Mouse (Mus musculus) heart, embryonic 16.5 days (tissue): Measurements from ENCODE around the gene Plekhg3. TPM values are rescaled to one million over a fixed set of nuclear protein-coding genes. Genes with fewer than 3 reads are reported as not detected.

ENCODE experiments used
- ATAC-seq: fragments of 200-750 bp; cut with Nextera tagmentation; replicated peaks from 2 replicates; pipeline ENCODE4 v1.8.0; 2017; ENCODE audit warnings: moderate number of reproducible peaks; ENCODE audit not compliant: insufficient read depth, low FRiP score; ENCODE audit errors: extremely low read depth
- H3K27ac ChIP-seq: fragments of 300-500 bp; sonication (generic); 2 replicates; pipeline ENCODE4 v1.5.1; 2014; ENCODE audit warnings: mild to moderate bottlenecking, low read length, control low read depth, moderate library complexity
- H3K27me3 ChIP-seq: fragments of 300-500 bp; sonication (generic); 2 replicates; pipeline ENCODE4 v1.6.1; 2014; ENCODE audit warnings: low read length, mixed read lengths; ENCODE audit not compliant: control insufficient read depth, insufficient read depth
- H3K36me3 ChIP-seq: fragments of 300-500 bp; sonication (generic); 2 replicates; pipeline ENCODE4 v1.6.1; 2014; ENCODE audit not compliant: control insufficient read depth, insufficient read depth
- H3K4me1 ChIP-seq: fragments of 300-500 bp; sonication (generic); 2 replicates; pipeline ENCODE4 v1.6.1; 2014; ENCODE audit warnings: low read length, mixed read lengths; ENCODE audit not compliant: control insufficient read depth, insufficient read depth
- H3K4me2 ChIP-seq: fragments of 300-500 bp; sonication (generic); 2 replicates; pipeline ENCODE4 v1.6.1; 2014; ENCODE audit warnings: low read depth, mild to moderate bottlenecking, control low read depth, low read length
- H3K4me3 ChIP-seq: fragments of 300-500 bp; sonication (generic); 2 replicates; pipeline ENCODE4 v1.5.1; 2014; ENCODE audit warnings: mild to moderate bottlenecking, control low read depth, low read length
- H3K9ac ChIP-seq: fragments of 300-500 bp; sonication (generic); 2 replicates; pipeline ENCODE4 v1.6.1; 2014; ENCODE audit warnings: low read length, control low read depth
- H3K9me3 ChIP-seq: fragments of 300-500 bp; sonication (generic); replicated peaks from 2 replicates; pipeline ENCODE4 v1.6.1; 2016; ENCODE audit warnings: low read length; ENCODE audit not compliant: control insufficient read depth
- WGBS: fragments of 180-500 bp; shearing (Covaris S2); extraction: QIAGEN DNeasy Blood & Tissue Kit; methylation state at CpG from one replicate; pipeline ENCODE4 v1.1.7; 2014; 5-methylcytosine and 5-hydroxymethylcytosine counted together
- polyA plus RNA-seq: library from polyadenylated mRNA; unstranded; fragments of >200 nt; fragmentation: Nextera tagmentation; extraction: Ambion mirVana; gene quantifications from 2 replicates; pipeline ENCODE4 v1.2.1, GENCODE M21; 2015

Gene Plekhg3
- polyA plus RNA-seq, 1 experiment from 2014 or later, result 6.8 TPM

DNA sequence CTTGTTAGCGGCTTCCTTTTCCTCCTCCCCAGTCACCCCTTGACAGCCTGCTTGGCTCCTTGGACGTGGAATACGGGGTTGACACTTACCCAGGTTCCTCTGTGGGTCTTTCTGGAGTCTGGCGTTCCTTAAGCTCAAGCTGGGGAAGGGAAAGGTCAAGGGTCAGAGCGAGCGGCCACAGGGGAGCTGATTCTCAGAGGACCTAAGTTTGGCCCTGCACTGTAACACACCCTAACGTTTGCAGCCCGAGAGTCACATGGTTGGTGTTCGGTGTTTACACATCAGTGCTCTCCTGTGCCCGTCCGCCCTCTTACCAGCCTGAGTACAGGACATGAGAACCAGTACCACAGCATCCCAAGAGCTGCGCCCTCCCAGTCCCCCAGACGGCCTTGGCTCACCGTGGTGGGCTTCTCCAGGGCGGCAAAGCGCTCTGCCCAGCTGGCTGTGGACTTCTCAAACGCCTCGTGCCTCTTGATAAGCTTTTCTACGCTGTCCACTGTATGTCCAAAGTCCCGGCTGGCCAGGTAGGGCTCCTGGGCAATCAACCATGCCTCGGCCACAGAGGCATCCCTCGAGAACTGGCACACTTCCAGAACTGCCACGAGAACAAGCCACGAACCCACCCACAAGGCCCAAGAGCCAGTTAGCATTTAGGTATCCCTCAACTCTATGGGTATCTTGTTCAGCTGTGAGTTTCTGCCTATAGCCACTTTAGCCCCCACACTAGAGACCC, 67.7 kb downstream of the Plekhg3 start:
- Histone ChIP-seq H3K36me3 (peaks cover 15% of the 10 kb centered on the region), H3K9me3 (no peaks in the 10 kb centered on the region), H3K4me2 (no peak overlapping the region), H3K27ac (no peak overlapping the region), H3K27me3 (0 out of 2 replicates have a peak, but pooled peaks cover 2% of the 10 kb centered on the region), H3K4me1 (peaks cover 9% of the 10 kb centered on the region), H3K4me3 (no peak overlapping the region), H3K9ac (no peak overlapping the region)
- ATAC-seq, result no peak
- WGBS, result 72% methylated on average over 24 of the region's 24 CpGs

GRCm38 (mm10) chr12:76603779-76604178, 73.1 kb downstream of the Plekhg3 start:
- 76% methylated on average over 9 of the region's 9 CpGs for WGBS
- Histone ChIP-seq H3K9ac (no peak overlapping the region), H3K27me3 (no peaks in the 10 kb centered on the region), H3K4me3 (no peak overlapping the region), H3K27ac (no peak overlapping the region), H3K4me2 (no peak overlapping the region), H3K9me3 (no peaks in the 10 kb centered on the region), H3K36me3 (peaks cover 16% of the 10 kb centered on the region), H3K4me1 (no peaks in the 10 kb centered on the region)
- ATAC-seq, result no peak

DNA sequence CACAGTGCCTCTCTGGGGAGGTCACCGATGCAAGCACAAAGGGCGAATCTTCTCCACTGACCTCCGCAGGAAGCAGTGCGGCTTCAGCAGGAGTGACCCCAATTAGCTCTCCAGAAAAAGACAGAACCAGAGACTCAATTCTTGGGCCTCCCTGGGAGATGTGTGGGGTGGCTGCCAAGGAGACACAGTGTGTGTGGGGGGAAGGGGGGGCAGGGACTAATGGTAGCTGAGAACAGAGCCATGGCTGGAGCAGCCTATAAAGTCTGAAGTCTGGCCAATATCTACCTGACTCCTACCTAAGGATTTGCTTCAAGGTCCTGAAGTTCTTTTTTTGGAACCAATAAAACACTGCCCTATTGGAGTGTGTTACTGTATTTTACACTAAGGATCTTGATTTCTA, 73.9 kb downstream of the Plekhg3 start:
- H3K4me1 ChIP-seq, result no peaks in the 10 kb centered on the region
- H3K36me3 ChIP-seq, result peaks cover 15% of the 10 kb centered on the region
- no peaks in the 10 kb centered on the region for H3K9me3 ChIP-seq
- no peak overlapping the region for H3K27ac ChIP-seq
- H3K9ac ChIP-seq, result no peak overlapping the region
- 74% methylated on average over 4 of the region's 4 CpGs for WGBS
- no peak overlapping the region for H3K4me3 ChIP-seq
- ATAC-seq, result no peak
- no peaks in the 10 kb centered on the region for H3K27me3 ChIP-seq
- no peak overlapping the region for H3K4me2 ChIP-seq

GRCm38 (mm10) chr12:76605837-76606236, 75.1 kb downstream of the Plekhg3 start:
- no peak overlapping the region for H3K27ac ChIP-seq
- no peaks in the 10 kb centered on the region for H3K9me3 ChIP-seq
- ATAC-seq, result no peak
- no peaks in the 10 kb centered on the region for H3K4me1 ChIP-seq
- peaks cover 6% of the 10 kb centered on the region for H3K36me3 ChIP-seq
- H3K27me3 ChIP-seq, result no peaks in the 10 kb centered on the region
- no peak overlapping the region for H3K4me2 ChIP-seq
- WGBS, result 73% methylated on average over 3 of the region's 3 CpGs
- H3K9ac ChIP-seq, result no peak overlapping the region
- H3K4me3 ChIP-seq, result no peak overlapping the region

DNA sequence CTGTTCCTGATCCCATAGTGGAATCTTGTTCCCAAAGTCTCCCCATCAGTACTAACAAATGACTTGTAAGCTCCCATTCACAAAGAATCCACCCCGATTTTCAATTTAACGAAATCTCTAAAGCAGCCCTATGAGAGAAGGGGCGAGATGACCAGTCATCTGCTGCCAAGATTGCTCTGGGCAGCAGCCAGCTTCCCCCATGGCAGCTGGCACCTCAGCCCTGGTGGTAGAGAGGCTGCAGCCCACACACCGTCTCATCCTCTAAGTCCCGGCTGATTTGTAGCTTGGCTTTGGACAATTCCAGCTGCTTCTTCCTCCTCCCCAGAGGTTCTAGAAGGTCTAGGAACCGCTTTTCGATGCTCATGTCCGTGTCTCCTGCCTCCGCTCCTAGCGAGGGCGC, 77.5 kb downstream of the Plekhg3 start:
- WGBS, result 81% methylated on average over 11 of the region's 11 CpGs
- no peaks in the 10 kb centered on the region for H3K27me3 ChIP-seq
- ATAC-seq, result no peak
- no peaks in the 10 kb centered on the region for H3K9me3 ChIP-seq
- no peak overlapping the region for H3K4me3 ChIP-seq
- no peaks in the 10 kb centered on the region for H3K4me1 ChIP-seq
- no peak overlapping the region for H3K4me2 ChIP-seq
- H3K27ac ChIP-seq, result no peak overlapping the region
- H3K36me3 ChIP-seq, result 0 out of 2 replicates have a peak, but pooled peaks cover 4% of the 10 kb centered on the region
- no peak overlapping the region for H3K9ac ChIP-seq

DNA sequence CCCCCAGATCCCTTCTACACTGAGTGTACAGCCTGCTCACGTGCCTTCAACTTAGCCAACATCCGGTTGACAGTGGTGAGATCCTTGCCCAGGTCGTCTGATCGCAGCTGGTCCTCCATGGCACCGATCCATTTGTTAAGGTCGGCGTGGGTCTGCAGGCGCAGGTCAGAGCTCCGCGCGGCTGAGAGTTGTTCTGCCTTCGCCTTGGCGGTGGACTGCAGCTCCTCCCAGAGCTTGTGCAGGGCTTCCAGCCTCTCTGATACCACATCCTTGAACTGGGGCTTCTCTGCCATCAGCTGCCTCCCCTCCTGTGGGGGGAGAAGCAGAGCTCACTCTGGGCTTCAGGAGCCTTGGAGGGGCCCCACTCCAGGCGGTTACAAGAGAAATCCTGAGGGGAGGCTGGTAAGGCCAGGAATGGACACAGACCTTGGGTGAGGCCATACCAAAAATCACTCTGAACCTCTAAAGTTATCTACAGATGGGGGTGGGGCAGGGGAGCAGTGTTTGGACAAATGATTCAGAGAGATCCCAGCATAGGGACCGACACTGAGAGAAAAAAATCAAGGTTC, 78.4 kb downstream of the Plekhg3 start:
- Histone ChIP-seq H3K9ac (no peak overlapping the region), H3K27ac (no peak overlapping the region), H3K4me3 (no peak overlapping the region), H3K27me3 (no peaks in the 10 kb centered on the region), H3K4me2 (no peak overlapping the region), H3K36me3 (0 out of 2 replicates have a peak, but pooled peaks cover 4% of the 10 kb centered on the region), H3K4me1 (no peaks in the 10 kb centered on the region), H3K9me3 (no peaks in the 10 kb centered on the region)
- 71% methylated on average over 15 of the region's 15 CpGs for WGBS
- no peak for ATAC-seq

DNA sequence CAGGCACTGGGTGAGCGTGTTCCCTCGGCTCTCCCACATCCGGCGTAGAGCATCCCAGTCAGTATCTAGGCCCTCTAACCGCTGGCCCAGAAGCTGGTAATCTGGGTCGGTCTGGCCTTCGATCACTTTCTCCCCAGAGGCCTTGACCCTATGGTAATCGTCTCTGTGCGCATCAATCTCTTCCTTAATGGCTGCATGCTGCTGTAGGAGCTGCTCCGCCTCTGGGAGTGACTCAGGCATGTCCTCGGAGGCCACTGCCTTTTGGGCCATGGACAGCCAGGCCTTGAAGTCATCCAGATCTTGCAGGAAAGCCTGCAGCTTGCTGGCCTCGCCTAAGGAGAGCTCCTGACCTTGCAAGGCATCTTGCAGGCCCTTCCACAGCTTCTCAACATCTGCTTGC, 81.9 kb downstream of the Plekhg3 start:
- H3K4me1 ChIP-seq, result peaks cover 6% of the 10 kb centered on the region
- WGBS, result 88% methylated on average over 12 of the region's 12 CpGs
- H3K27me3 ChIP-seq, result no peaks in the 10 kb centered on the region
- H3K4me3 ChIP-seq, result no peak overlapping the region
- H3K9me3 ChIP-seq, result no peaks in the 10 kb centered on the region
- H3K36me3 ChIP-seq, result 0 out of 2 replicates have a peak, but pooled peaks cover 4% of the 10 kb centered on the region
- no peak overlapping the region for H3K9ac ChIP-seq
- no peak overlapping the region for H3K27ac ChIP-seq
- no peak overlapping the region for H3K4me2 ChIP-seq
- ATAC-seq, result no peak

GRCm38 (mm10) chr12:76614868-76615579, 84.3 kb downstream of the Plekhg3 start:
- Histone ChIP-seq H3K4me3 (no peak overlapping the region), H3K9me3 (no peaks in the 10 kb centered on the region), H3K9ac (0 out of 2 replicates have a peak overlapping the region, but pooled peaks have one; percentile 7), H3K36me3 (peaks cover 6% of the 10 kb centered on the region), H3K27ac (peak overlapping the region; percentile 64), H3K4me1 (peaks cover 6% of the 10 kb centered on the region), H3K27me3 (no peaks in the 10 kb centered on the region), H3K4me2 (no peak overlapping the region)
- 40% methylated on average over 12 of the region's 12 CpGs for WGBS
- ATAC-seq, result no peak

GRCm38 (mm10) chr12:76615580-76615937, 84.9 kb downstream of the Plekhg3 start:
- WGBS, result 76% methylated on average over 4 of the region's 4 CpGs
- Histone ChIP-seq H3K4me3 (no peak overlapping the region), H3K4me2 (no peak overlapping the region), H3K9ac (no peak overlapping the region), H3K27ac (peak overlapping the region; percentile 64), H3K36me3 (peaks cover 6% of the 10 kb centered on the region), H3K4me1 (peaks cover 6% of the 10 kb centered on the region), H3K9me3 (no peaks in the 10 kb centered on the region), H3K27me3 (no peaks in the 10 kb centered on the region)
- ATAC-seq, result no peak
